Mouse (Mus musculus): ENCODE results near the gene Xab2.
"Not testable (repeated sequence)": the region's sequence is repeated elsewhere in the genome, so short reads cannot be mapped to it uniquely, and the experiment has no call there.

The Xab2 gene

GRCm38 (mm10) chr8:3609816-3610150, 11.3 kb downstream of the Xab2 start:
- no peak for DNase-seq (ENCODE audit: low read depth in 2 of 2, low spot score in 2 of 2)

DNA sequence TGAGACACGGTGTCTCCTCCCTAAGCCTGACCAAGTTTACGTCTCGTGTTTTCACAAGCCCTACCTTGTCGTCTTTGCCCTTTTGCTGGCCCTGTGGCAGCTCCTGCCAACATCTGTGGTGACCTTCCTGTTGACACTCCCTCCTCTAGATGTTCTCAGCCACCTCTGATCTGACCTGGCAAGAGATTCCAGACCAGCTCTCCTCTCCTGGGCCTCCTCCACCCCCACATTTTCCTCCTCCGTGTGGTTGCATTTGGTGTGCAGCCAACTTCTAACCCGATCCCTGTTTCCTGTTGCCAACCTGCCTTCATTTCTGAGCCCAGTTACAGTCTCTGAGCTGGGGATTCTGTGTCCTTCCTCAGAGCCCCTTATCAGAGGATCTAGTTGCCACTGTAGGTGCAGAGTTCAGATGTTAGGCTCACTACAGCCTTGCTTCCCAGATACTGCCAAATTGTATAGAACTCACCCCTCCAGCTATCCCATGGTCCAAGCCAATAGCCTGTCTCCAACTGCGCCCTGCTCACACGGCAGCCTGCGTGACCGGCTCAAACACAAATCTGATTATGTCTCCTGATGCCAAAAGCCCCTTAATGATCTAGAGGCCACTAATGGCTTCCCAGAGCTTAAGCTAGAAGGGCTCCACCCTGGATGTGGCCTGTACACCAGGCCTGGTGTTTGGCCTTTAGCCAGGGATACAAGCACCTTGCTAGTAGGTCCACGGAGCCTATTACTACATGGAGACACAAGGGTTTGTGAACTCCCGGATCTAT, 11.9 kb downstream of the Xab2 start:
- DNase-seq (ENCODE audit: low read depth in 2 of 2, low spot score in 2 of 2), result no peak

DNA sequence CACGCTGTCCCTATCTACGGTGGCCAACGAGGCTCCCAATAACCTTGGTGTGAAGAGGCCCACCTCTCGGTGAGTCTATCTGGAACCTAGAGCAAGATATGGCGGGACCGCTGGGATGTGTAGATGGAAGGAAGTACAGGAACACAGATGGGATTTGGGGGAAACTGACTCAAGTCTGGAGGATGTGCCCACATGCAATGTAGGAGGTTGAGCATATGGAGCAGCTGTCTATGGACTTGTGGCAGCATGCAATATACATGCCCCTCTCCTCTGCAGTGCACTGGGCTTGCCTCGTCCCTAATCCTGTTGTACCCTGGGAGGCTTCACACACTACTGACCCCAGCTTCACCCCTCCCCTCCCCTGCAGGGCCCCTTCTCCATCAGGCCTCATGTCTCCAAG, 13.3 kb downstream of the Xab2 start:
- no peak for DNase-seq (ENCODE audit: low read depth in 2 of 2, low spot score in 2 of 2)

DNA sequence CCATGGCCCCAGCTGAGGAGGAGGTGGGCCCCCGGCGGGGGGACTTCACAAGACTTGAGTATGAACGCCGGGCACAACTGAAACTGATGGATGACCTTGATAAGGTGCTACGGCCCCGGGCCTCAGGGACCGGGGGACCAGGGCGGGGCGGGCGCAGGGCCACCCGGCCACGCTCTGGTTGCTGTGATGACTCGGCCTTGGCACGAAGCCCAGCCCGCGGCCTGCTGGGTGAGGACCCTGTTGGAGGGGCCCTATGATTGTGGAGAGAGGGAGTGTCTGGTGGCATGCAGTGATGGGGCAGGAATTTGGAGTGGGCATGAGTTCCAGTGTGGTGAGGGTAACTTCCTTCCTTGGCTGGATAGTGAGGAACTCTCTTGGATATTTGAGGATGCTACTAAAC, 14.5 kb downstream of the Xab2 start:
- DNase-seq (ENCODE audit: low read depth in 2 of 2, low spot score in 2 of 2), result no peak

- DNase-seq (ENCODE audit: low read depth in 2 of 2, low spot score in 2 of 2), result no peak
Measured at GRCm38 (mm10) chr8:3603439-3603838, 17.7 kb downstream of the Xab2 start.

GRCm38 (mm10) chr8:3600401-3600800, 20.7 kb downstream of the Xab2 start:
- DNase-seq (ENCODE audit: low read depth in 2 of 2, low spot score in 2 of 2), result no peak

GRCm38 (mm10) chr8:3599219-3599618, 21.9 kb downstream of the Xab2 start:
- DNase-seq (ENCODE audit: low read depth in 2 of 2, low spot score in 2 of 2), result no peak

DNA sequence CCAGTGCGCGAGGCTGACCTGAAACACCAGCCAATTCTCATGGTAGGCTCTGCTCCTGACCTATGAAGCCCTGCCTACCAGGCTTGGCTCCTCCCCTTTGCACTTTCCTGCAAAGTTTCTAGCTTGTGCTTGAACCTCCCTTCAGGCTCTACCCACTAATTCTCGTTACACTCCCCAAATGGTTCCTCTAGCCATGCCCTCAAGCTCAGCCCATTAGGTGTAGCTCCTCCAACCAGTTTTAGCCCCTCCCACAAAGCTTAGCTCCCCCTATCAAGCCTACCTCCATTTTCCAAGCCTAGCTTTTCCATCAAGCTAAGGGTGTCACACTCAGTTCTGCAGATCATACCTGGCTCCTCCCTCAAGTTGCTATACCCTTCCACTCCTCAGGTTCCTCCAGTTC, 23.1 kb downstream of the Xab2 start:
- DNase-seq (ENCODE audit: low read depth in 2 of 2, low spot score in 2 of 2), result no peak

GRCm38 (mm10) chr8:3594466-3594865, 26.6 kb downstream of the Xab2 start:
- no peak for DNase-seq (ENCODE audit: low read depth in 2 of 2, low spot score in 2 of 2)

- DNase-seq (ENCODE audit: low read depth in 2 of 2, low spot score in 2 of 2), result no peak
Measured at GRCm38 (mm10) chr8:3593470-3593869, 27.6 kb downstream of the Xab2 start.

- DNase-seq (ENCODE audit: low read depth in 2 of 2, low spot score in 2 of 2), result no peak
Measured at GRCm38 (mm10) chr8:3588258-3588633, 32.9 kb downstream of the Xab2 start.

DNA sequence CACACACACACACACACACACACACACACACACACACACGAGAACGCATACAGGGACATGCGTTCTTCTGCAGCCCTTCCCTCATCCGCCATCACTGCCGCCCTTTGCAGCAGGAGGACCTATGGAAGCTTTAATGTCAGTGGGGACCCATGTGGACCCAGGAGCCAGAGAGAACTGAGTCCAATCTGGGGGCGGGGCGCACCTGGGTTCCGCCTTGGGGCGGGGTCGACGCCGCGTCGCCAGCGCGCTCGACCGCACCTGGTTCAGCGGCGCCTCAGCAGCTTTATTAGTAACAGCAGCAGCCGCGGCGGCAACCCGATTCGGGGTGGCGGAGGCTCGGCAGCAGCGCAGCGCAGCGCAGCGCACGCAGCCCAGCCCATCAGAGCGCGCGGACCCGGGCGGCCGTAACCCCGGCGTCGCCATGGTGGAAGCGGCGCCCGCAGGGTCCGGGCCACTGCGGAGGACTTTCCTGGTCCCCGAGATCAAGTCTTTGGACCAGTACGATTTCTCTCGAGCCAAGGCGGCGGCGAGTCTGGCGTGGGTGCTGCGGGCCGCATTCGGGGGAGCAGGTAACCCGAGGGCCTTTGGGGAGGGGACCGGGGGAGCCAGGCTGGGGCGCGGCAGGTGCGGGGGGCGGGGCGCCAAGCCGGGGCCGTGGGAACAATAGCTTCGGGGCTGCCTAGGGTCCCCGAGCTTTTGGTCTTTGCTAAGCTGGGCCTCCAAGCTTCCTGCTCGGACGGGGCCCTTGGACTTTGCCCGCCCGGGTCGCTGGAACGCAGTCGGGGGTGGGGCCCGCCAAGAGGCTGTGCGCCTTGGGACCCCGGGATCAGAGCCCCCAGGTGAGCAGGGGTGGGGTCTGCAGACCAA, 33.5 kb downstream of the Xab2 start:
- DNase-seq (ENCODE audit: low read depth in 2 of 2, low spot score in 2 of 2), result no peak

DNA sequence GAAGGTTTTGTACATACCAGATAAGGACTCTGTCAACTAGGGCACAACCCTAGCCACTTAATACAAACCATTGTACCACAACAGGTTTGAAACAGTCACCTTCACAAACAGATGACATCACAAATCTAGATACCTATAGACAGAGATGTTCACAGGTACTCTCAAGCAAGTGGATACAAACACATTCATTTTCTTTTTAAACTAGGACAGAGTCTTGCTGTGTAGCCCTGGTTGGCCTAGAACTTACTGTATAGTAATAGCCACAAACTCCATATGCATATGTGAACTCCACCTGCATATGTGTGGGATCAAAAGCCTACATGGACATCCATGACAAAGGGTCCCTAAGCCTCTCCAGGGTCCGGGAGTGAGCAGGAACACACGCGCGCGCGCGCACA, 34.1 kb downstream of the Xab2 start, which contains the start of gene Camsap3:
Gene Camsap3, plus strand, starts transcription at position 301 of the 398 bp plus-strand sequence.
- no peak for DNase-seq (ENCODE audit: low read depth in 2 of 2, low spot score in 2 of 2)

DNA sequence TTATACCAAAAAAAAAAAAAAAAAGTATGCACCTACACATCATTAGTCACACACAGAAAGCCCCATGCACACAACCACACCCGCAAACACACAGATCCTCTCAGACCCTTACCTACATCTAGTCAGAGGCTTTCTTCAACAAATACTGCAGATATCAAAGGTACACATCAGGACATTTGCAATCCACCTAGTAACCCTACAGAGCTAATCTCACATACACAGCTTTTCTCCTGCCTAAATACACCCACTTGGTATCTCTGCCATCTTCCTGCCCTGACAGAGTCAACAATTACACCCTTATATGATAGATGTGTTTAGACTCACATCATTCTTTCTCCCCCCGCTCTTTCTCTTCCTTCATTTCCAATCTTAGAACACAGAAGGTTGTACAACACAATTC, 34.7 kb downstream of the Xab2 start:
- DNase-seq (ENCODE audit: low read depth in 2 of 2, low spot score in 2 of 2), result no peak

DNA sequence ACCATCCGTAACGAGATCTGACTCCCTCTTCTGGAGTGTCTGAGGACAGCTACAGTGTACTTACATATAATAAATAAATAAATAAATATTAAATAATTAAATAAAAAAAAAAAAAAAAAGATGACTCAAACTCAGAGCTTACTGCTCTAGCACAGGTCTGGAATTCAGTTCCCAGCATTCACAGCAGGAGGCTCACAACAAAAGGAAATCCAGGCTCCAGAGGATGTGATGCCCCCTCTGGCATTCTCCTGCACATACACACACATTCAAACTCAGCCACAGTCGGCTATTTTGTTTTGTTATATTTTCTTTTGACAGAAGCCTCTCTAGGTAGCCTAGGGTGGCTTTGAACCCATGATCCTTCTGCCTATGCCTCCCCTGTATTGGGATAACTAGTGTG, 39.2 kb downstream of the Xab2 start:
- DNase-seq (ENCODE audit: low read depth in 2 of 2, low spot score in 2 of 2), result not testable (repeated sequence)

DNA sequence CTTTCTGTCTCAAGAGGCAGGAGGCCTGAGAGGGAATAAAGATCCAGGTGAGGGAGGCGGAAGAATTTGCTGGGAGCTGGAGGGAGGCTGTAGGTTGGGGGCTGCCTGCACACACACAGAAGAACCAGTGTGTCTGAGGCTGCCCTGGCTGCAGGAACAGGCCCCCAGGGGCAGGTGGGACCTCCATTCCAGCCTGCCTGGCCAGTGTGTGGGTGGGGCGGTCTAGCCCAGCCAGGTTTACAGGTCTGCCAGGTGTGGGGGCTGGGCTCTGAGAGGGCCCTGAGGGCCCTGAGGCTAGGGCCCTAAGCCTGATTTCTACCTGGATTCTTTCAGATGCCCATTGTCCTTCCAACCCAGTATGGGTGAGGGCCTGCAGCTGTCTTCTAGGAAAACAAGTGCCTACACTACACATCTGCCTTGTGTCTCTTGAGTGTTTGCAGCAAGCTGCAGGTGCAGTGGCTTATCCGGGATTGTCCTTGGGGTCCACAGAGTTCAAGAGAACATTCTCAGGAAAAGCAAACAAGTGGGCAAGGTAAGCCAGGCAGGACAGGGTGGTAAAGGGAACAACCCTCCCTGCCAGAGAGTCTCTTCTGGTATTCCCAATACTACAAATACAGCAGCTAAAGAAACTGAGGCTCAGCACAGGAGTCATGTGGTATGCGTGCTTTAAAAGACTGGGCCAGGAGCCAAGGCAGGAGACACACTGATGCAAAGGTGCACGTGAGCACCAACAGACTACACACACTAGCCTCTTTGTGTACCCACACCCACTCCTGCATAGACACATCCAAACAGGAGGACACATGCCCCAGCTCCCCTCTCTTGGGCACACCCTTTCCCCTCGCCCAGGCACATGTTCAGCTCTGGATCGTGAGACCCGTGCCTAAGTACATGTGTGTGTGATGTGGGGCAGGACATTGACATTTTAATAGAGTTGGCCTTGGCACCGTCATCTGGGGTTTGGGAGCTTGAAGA, 41.4 kb downstream of the Xab2 start:
- DNase-seq (ENCODE audit: low read depth in 2 of 2, low spot score in 2 of 2), result no peak

DNA sequence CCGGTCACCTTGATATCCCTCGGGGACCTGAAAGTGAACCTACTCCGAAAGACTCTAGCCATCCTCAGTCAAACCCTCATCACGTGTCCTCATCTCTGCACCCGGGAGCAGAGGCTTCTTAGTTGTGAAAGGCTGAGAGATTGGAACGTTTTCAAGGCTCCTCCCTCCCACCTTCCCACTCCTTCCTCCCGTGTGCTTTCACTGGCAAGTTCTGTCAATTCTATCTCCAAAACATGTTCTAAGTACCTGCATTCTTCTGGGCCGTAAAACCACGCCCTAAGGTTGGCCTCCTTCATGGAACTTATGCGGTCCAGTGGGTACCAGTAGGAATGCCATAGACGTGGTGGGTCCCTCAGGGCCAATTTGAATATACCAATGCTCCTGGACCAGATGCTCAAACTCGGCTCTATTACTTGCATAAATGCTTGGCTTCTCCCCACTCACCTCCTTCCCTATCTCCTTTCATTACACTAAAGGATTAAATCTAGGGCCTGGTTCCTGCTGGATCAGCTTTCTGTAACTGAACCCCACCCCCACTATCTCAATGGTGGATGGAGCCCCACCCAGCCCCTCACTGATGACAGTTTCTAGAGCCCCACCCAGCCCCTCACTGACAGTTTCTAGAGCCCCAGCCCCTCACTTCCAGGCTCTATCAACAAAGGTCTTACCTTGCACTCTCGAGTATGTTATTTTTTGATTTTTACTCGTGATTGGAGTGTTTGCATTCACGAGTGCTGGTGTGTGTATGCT, 44.7 kb downstream of the Xab2 start:
- no peak for DNase-seq (ENCODE audit: low read depth in 2 of 2, low spot score in 2 of 2)

DNA sequence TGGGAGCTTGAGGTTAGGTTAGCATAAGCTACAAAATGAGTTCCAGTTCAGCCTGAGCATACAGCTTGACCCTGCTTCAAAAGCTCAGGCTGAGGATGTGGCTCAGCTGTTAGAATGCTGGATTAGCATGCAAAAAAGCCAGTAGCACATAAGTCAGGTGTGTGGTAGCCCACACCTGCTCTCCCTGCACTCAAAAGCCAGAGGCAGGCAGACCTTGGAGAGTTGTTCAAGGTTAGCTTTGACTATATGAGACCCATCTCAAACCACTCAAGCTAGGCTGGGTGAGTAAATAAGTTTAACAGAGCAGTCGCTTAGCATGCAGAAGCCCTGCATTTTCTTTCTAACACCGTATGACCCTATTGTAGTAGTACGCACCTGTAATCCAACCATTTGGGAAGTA, 46.6 kb downstream of the Xab2 start:
- DNase-seq (ENCODE audit: low read depth in 2 of 2, low spot score in 2 of 2), result no peak

DNA sequence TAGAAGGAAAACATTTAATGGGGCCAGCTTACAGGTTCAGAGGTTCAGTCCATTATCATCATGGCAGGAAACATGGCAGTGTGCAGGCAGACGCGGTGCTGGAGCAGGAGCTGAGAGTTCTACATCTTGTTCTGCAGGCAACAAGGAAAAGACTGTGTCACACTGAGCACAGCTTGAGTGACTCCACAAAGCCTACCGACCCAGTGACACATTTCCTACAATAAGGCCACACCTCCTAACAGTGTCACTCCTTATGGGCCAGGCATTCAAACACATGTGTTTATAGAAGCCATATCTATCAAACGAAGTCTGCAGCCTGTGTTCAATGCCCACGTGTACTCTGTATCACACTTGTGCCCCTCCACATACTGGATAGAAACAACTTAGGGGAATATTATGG, 51.3 kb downstream of the Xab2 start:
- DNase-seq (ENCODE audit: low read depth in 2 of 2, low spot score in 2 of 2), result no peak

GRCm38 (mm10) chr8:3568378-3568777, 52.7 kb downstream of the Xab2 start:
- DNase-seq (ENCODE audit: low read depth in 2 of 2, low spot score in 2 of 2), result no peak
